Mouse (Mus musculus) stomach, embryonic 16.5 days (tissue): ENCODE measurements around the gene Pafah1b3. TPM values are rescaled to one million over a fixed set of nuclear protein-coding genes. Genes with fewer than 3 reads are reported as not detected.

ENCODE experiments used
- ATAC-seq: fragments of 200-750 bp; cut with Nextera tagmentation; 2 replicates; pipeline ENCODE4 v1.8.0; 2017; ENCODE audit warnings: moderate number of reproducible peaks, moderate TSS enrichment; ENCODE audit not compliant: insufficient read depth, low FRiP score
- H3K27ac ChIP-seq: fragments of 300-500 bp; sonication (generic); 2 replicates; pipeline ENCODE4 v1.5.1; 2014; ENCODE audit warnings: low read length
- H3K27me3 ChIP-seq: fragments of 300-500 bp; sonication (generic); 2 replicates; pipeline ENCODE4 v1.6.1; 2014; ENCODE audit warnings: low read length, control low read depth, mixed read lengths; ENCODE audit not compliant: control insufficient read depth, insufficient read depth
- H3K36me3 ChIP-seq: fragments of 300-500 bp; sonication (generic); 2 replicates; pipeline ENCODE4 v1.6.1; 2014; ENCODE audit warnings: low read length; ENCODE audit not compliant: control insufficient read depth, insufficient read depth
- H3K4me1 ChIP-seq: fragments of 300-500 bp; sonication (generic); 2 replicates; pipeline ENCODE4 v1.6.1; 2014; ENCODE audit warnings: low read length, control low read depth, mixed read lengths; ENCODE audit not compliant: control insufficient read depth, insufficient read depth
- H3K4me2 ChIP-seq: fragments of 300-500 bp; sonication (generic); 2 replicates; pipeline ENCODE4 v1.6.1; 2014; ENCODE audit warnings: low read depth, low read length, mixed read lengths
- H3K4me3 ChIP-seq: fragments of 300-500 bp; sonication (generic); replicated peaks from 2 replicates; pipeline ENCODE4 v1.5.1; 2014; ENCODE audit warnings: mild to moderate bottlenecking, low read length
- H3K9ac ChIP-seq: fragments of 300-500 bp; sonication (generic); 2 replicates; pipeline ENCODE4 v1.6.1; 2014; ENCODE audit warnings: low read length
- H3K9me3 ChIP-seq: fragments of 300-500 bp; sonication (generic); replicated peaks from 2 replicates; pipeline ENCODE4 v1.6.1; 2016; ENCODE audit warnings: low read length, control low read depth; ENCODE audit not compliant: control insufficient read depth
- WGBS: fragments of 180-500 bp; shearing (Covaris S2); extraction: QIAGEN DNeasy Blood & Tissue Kit; methylation state at CpG from one replicate; pipeline ENCODE4 v1.1.7; 2014; 5-methylcytosine and 5-hydroxymethylcytosine counted together
- polyA plus RNA-seq: library from polyadenylated mRNA; unstranded; fragments of >200 nt; fragmentation: Nextera tagmentation; extraction: Ambion mirVana; gene quantifications from 2 replicates; pipeline ENCODE4 v1.2.1, GENCODE M21; 2015

The Pafah1b3 gene
- polyA plus RNA-seq, 1 experiment from 2014 or later: 186 TPM

DNA sequence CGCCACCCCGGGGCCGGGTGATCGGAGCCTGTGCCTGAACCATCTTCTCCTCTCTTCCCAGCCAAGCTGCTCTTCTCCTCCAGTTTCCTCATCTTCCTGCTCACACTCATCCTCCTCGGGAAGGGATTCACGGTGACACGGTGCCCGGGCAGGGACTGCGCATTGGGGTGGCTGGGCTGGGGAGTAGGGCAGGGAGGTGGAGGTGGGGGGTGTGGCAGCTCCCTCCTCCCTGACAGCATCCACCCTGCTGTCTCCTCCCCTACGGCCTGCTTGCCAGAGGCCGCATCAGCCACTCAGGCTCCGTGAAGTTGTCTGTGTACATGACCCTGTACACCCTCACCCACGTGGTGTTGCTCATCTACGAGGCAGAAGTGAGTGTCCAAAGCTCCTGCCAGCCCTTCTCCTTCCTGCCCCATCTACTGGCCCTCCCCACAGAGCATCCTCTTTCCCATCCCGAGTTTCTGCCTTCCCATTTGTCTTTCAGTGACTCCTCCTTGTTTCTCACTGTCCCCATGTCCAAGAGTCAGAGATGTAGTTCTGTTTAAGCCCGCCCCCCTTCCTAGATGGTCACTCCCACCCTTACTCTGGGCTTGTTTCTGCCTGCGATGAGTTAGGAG lies 11.0 kb upstream of the Pafah1b3 start:
- Histone ChIP-seq H3K4me3 (no peak overlapping the region), H3K9ac (no peak overlapping the region), H3K27me3 (peaks cover 24% of the 10 kb centered on the region), H3K9me3 (no peaks in the 10 kb centered on the region), H3K36me3 (no peaks in the 10 kb centered on the region), H3K4me2 (no peak overlapping the region), H3K4me1 (peaks cover 9% of the 10 kb centered on the region), H3K27ac (no peak overlapping the region)
- no peak for ATAC-seq
- WGBS: 47% methylated on average over 17 of the region's 17 CpGs

DNA sequence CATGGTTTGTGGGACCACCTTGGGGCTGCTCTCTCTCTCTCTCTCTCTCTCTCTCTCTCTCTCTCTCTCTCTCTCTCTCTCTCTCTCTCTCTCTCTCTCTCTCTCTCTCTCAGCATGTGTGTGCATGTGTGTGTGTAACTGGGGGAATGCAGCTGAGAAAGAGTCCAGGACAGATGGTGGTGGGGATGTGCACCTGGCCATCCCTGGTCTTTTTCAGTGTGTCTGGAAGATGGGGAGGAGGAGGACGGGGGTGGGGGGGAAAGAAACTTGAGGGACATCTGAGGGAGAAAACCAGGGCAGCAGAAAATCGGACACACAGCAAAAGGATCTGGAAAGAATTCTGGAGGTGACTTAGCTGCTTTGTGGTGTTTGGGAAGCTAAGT lies 8.8 kb upstream of the Pafah1b3 start:
- Histone ChIP-seq H3K9ac (no peak overlapping the region), H3K4me2 (no peak overlapping the region), H3K27ac (no peak overlapping the region), H3K4me1 (peaks cover 9% of the 10 kb centered on the region), H3K9me3 (no peaks in the 10 kb centered on the region), H3K36me3 (no peaks in the 10 kb centered on the region), H3K4me3 (no peak overlapping the region), H3K27me3 (peaks cover 12% of the 10 kb centered on the region)
- no peak for ATAC-seq
- 43% methylated on average over 2 of the region's 2 CpGs for WGBS

GRCm38 (mm10) chr7:25305956-25306613 lies 8.3 kb upstream of the Pafah1b3 start, which contains the start of gene Tmem145:
Gene Tmem145 (plus strand): TSS chr7:25306106.
- under 1% methylated on average over 47 of the region's 47 CpGs for WGBS
- Histone ChIP-seq H3K27me3 (peaks cover 12% of the 10 kb centered on the region), H3K9me3 (no peaks in the 10 kb centered on the region), H3K4me3 (peak within 1 kb of the TSS; percentile 51), H3K36me3 (no peaks in the 10 kb centered on the region), H3K9ac (peak within 1 kb of the TSS; percentile 40; the same call in 1 of the 2 replicates), H3K4me2 (peak within 1 kb of the TSS; percentile 66), H3K4me1 (peaks cover 9% of the 10 kb centered on the region), H3K27ac (no peak within 1 kb of the TSS)
- ATAC-seq: peak; percentile 46; the same call in 1 of the 2 replicates

- no peaks in the 10 kb centered on the region for H3K9me3 ChIP-seq
- peak overlapping the region; percentile 66 for H3K4me2 ChIP-seq
- no peak for ATAC-seq
- H3K4me1 ChIP-seq: peaks cover 9% of the 10 kb centered on the region
- no peaks in the 10 kb centered on the region for H3K36me3 ChIP-seq
- H3K27me3 ChIP-seq: peaks cover 12% of the 10 kb centered on the region
- peak overlapping the region; percentile 51 for H3K4me3 ChIP-seq
- H3K27ac ChIP-seq: no peak overlapping the region
- H3K9ac ChIP-seq: no peak overlapping the region
- WGBS: 0% methylated on average over 2 of the region's 2 CpGs
Observed at GRCm38 (mm10) chr7:25305481-25305880, 7.7 kb upstream of the Pafah1b3 start.

- Histone ChIP-seq H3K4me3 (no peak overlapping the region), H3K9me3 (no peaks in the 10 kb centered on the region), H3K4me2 (no peak overlapping the region), H3K36me3 (no peaks in the 10 kb centered on the region), H3K27ac (no peak overlapping the region), H3K9ac (no peak overlapping the region), H3K4me1 (peaks cover 9% of the 10 kb centered on the region), H3K27me3 (peaks cover 12% of the 10 kb centered on the region)
- 73% methylated on average over 3 of the region's 3 CpGs for WGBS
- ATAC-seq: no peak
Observed at GRCm38 (mm10) chr7:25303685-25304006, 5.9 kb upstream of the Pafah1b3 start.

DNA sequence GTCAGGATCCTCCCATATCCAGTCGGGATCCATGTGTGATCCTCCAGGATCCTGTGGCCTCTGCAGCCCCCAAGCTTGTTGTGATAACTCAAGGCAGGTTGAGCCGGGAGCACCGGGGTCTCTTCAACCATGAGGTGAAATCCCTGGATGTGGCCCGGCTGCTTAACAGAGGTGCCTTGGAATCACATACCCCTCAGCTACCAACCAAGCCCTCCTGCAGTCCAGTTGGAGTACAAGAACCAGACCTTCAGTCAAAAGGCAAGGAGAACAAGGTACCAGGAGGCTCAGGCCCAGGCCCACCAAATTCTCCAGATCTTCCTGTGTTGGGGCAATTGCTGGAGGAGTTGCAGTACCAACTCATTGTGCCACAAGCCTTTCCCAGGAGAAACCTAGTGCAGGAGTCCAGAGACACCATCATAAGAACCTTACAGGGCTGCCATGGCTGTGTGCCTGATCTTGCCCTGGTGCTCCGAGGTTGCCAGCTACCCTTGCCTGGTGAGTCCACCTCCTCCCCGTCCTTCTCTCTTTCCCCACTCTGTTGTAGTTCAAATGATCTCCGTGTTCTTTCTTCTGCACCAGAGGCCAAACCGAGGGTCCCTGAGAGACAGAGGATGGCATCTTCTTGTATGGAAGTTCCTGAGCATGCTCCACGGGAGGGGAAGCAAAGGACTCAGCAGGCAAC lies 5.4 kb upstream of the Pafah1b3 start:
- no peak overlapping the region for H3K4me2 ChIP-seq
- no peak overlapping the region for H3K9ac ChIP-seq
- 56% methylated on average over 9 of the region's 9 CpGs for WGBS
- peaks cover 8% of the 10 kb centered on the region for H3K27me3 ChIP-seq
- H3K4me3 ChIP-seq: no peak overlapping the region
- peaks cover 12% of the 10 kb centered on the region for H3K4me1 ChIP-seq
- no peak for ATAC-seq
- H3K36me3 ChIP-seq: no peaks in the 10 kb centered on the region
- H3K27ac ChIP-seq: no peak overlapping the region
- H3K9me3 ChIP-seq: no peaks in the 10 kb centered on the region

GRCm38 (mm10) chr7:25301063-25301462 lies 3.3 kb upstream of the Pafah1b3 start, which contains the start of gene Prr19:
Gene Prr19 (plus strand): TSS chr7:25301411.
- no peak for ATAC-seq
- H3K9me3 ChIP-seq: no peaks in the 10 kb centered on the region
- no peaks in the 10 kb centered on the region for H3K36me3 ChIP-seq
- H3K4me1 ChIP-seq: peaks cover 14% of the 10 kb centered on the region
- no peak within 1 kb of the TSS for H3K4me3 ChIP-seq
- H3K9ac ChIP-seq: no peak within 1 kb of the TSS
- H3K27ac ChIP-seq: no peak within 1 kb of the TSS
- no peaks in the 10 kb centered on the region for H3K27me3 ChIP-seq
- no peak within 1 kb of the TSS for H3K4me2 ChIP-seq
- WGBS: 61% methylated on average over 19 of the region's 19 CpGs

- Histone ChIP-seq H3K4me3 (peak overlapping the region; percentile 61), H3K4me2 (peak overlapping the region; percentile 71), H3K27me3 (no peaks in the 10 kb centered on the region), H3K9me3 (no peaks in the 10 kb centered on the region), H3K27ac (peak overlapping the region; percentile 94), H3K9ac (peak overlapping the region; percentile 91), H3K4me1 (peaks cover 9% of the 10 kb centered on the region; the same call in 1 of the 2 replicates), H3K36me3 (peaks cover 9% of the 10 kb centered on the region; the same call in 1 of the 2 replicates)
- WGBS: under 1% methylated on average over 21 of the region's 21 CpGs
- ATAC-seq: peak; percentile 26
Observed at GRCm38 (mm10) chr7:25296945-25297453, 787 bp downstream of the Pafah1b3 start.
